Mouse (Mus musculus): ENCODE results near the gene Ankrd13d. TPM values are rescaled to one million over a fixed set of nuclear protein-coding genes. Genes with fewer than 3 reads are reported as not detected.
A peak's percentile ranks its signal among the peaks of the same experiment; 100 is the strongest.

Gene Ankrd13d
- polyA plus RNA-seq, 1 experiment from 2014 or later, result 1.4 TPM

GRCm38 (mm10) chr19:4280425-4280824, 2.5 kb downstream of the Ankrd13d start:
- Histone ChIP-seq H3K4me3 (no peak overlapping the region), H3K9ac (no peak overlapping the region), H3K9me3 (replicated peaks) (no peaks in the 10 kb centered on the region; the same call in 1 of the 2 replicates), H3K4me2 (no peak overlapping the region), H3K27ac (no peak overlapping the region), H3K27me3 (replicated peaks) (peaks cover 13% of the 10 kb centered on the region), H3K4me1 (peaks cover 17% of the 10 kb centered on the region), H3K36me3 (peaks cover 5% of the 10 kb centered on the region)
- WGBS (ENCODE audit: insufficient replicate concordance), result 83% methylated on average over 9 of the region's 9 CpGs
- no peak for ATAC-seq

- Histone ChIP-seq H3K9me3 (replicated peaks) (no peaks in the 10 kb centered on the region; the same call in 1 of the 2 replicates), H3K4me1 (peaks cover 17% of the 10 kb centered on the region), H3K9ac (no peak overlapping the region), H3K36me3 (no peaks in the 10 kb centered on the region), H3K4me3 (no peak overlapping the region), H3K27ac (no peak overlapping the region), H3K27me3 (replicated peaks) (peaks cover 13% of the 10 kb centered on the region), H3K4me2 (no peak overlapping the region)
- WGBS (ENCODE audit: insufficient replicate concordance), result 69% methylated on average over 1 of the region's 1 CpGs
- no peak for ATAC-seq
Observed at GRCm38 (mm10) chr19:4279487-4279886, 3.5 kb downstream of the Ankrd13d start.

- H3K9me3 ChIP-seq (replicated peaks), result no peaks in the 10 kb centered on the region
- H3K27me3 ChIP-seq (replicated peaks), result peaks cover 52% of the 10 kb centered on the region
- 88% methylated on average over 11 of the region's 11 CpGs for WGBS (ENCODE audit: insufficient replicate concordance)
- no peak overlapping the region for H3K9ac ChIP-seq
- H3K27ac ChIP-seq, result no peak overlapping the region
- no peak overlapping the region for H3K4me2 ChIP-seq
- H3K4me3 ChIP-seq, result no peak overlapping the region
- ATAC-seq, result no peak
- no peaks in the 10 kb centered on the region for H3K36me3 ChIP-seq
- H3K4me1 ChIP-seq, result peaks cover 15% of the 10 kb centered on the region
Observed at GRCm38 (mm10) chr19:4270972-4271371, 12.0 kb downstream of the Ankrd13d start.

- no peaks in the 10 kb centered on the region for H3K9me3 ChIP-seq (replicated peaks)
- no peaks in the 10 kb centered on the region for H3K36me3 ChIP-seq
- H3K27ac ChIP-seq, result no peak overlapping the region
- H3K4me2 ChIP-seq, result no peak overlapping the region
- 55% methylated on average over 6 of the region's 6 CpGs for WGBS (ENCODE audit: insufficient replicate concordance)
- H3K4me3 ChIP-seq, result no peak overlapping the region
- peaks cover 52% of the 10 kb centered on the region for H3K27me3 ChIP-seq (replicated peaks)
- no peak overlapping the region for H3K9ac ChIP-seq
- H3K4me1 ChIP-seq, result peaks cover 15% of the 10 kb centered on the region
- ATAC-seq, result no peak
Observed at GRCm38 (mm10) chr19:4270187-4270586, 12.8 kb downstream of the Ankrd13d start.

- peak; percentile 80 for ATAC-seq
- Histone ChIP-seq H3K9me3 (replicated peaks) (no peaks in the 10 kb centered on the region), H3K4me2 (peak within 1 kb of the TSS; percentile 71), H3K36me3 (no peaks in the 10 kb centered on the region), H3K4me1 (peaks cover 15% of the 10 kb centered on the region), H3K4me3 (peak within 1 kb of the TSS; percentile 49), H3K27me3 (replicated peaks) (peaks cover 58% of the 10 kb centered on the region), H3K27ac (no peak within 1 kb of the TSS), H3K9ac (peak within 1 kb of the TSS; percentile 52)
- 11% methylated on average over 46 of the region's 46 CpGs for WGBS (ENCODE audit: insufficient replicate concordance)
Observed at GRCm38 (mm10) chr19:4268566-4269361, 14.2 kb downstream of the Ankrd13d start, which contains the start of gene Ssh3. Ssh3 (minus strand) TSS chr19:4269180.

GRCm38 (mm10) chr19:4265956-4266355, 17.0 kb downstream of the Ankrd13d start:
- Histone ChIP-seq H3K4me2 (no peak overlapping the region), H3K9me3 (replicated peaks) (no peaks in the 10 kb centered on the region), H3K9ac (no peak overlapping the region), H3K36me3 (no peaks in the 10 kb centered on the region), H3K27me3 (replicated peaks) (peaks cover 54% of the 10 kb centered on the region), H3K27ac (no peak overlapping the region), H3K4me1 (peaks cover 15% of the 10 kb centered on the region), H3K4me3 (no peak overlapping the region)
- WGBS (ENCODE audit: insufficient replicate concordance), result 59% methylated on average over 4 of the region's 4 CpGs
- no peak for ATAC-seq

GRCm38 (mm10) chr19:4264171-4264780, 18.7 kb downstream of the Ankrd13d start:
- H3K4me3 ChIP-seq, result no peak overlapping the region
- peaks cover 37% of the 10 kb centered on the region for H3K27me3 ChIP-seq (replicated peaks)
- no peak for ATAC-seq
- H3K27ac ChIP-seq, result no peak overlapping the region
- no peaks in the 10 kb centered on the region for H3K36me3 ChIP-seq
- no peaks in the 10 kb centered on the region for H3K9me3 ChIP-seq (replicated peaks)
- 79% methylated on average over 6 of the region's 6 CpGs for WGBS (ENCODE audit: insufficient replicate concordance)
- peaks cover 15% of the 10 kb centered on the region for H3K4me1 ChIP-seq
- no peak overlapping the region for H3K4me2 ChIP-seq
- H3K9ac ChIP-seq, result no peak overlapping the region

- Histone ChIP-seq H3K4me1 (peaks cover 9% of the 10 kb centered on the region), H3K27ac (no peak overlapping the region), H3K4me3 (no peak overlapping the region), H3K27me3 (replicated peaks) (peaks cover 31% of the 10 kb centered on the region), H3K36me3 (no peaks in the 10 kb centered on the region), H3K9me3 (replicated peaks) (no peaks in the 10 kb centered on the region), H3K4me2 (no peak overlapping the region), H3K9ac (no peak overlapping the region)
- WGBS (ENCODE audit: insufficient replicate concordance), result 56% methylated on average over 14 of the region's 14 CpGs
- ATAC-seq, result no peak
Observed at GRCm38 (mm10) chr19:4263702-4264101, 19.2 kb downstream of the Ankrd13d start.

- no peak overlapping the region for H3K27ac ChIP-seq
- WGBS (ENCODE audit: insufficient replicate concordance), result 49% methylated on average over 6 of the region's 6 CpGs
- H3K4me3 ChIP-seq, result no peak overlapping the region
- no peak overlapping the region for H3K9ac ChIP-seq
- ATAC-seq, result no peak
- H3K4me1 ChIP-seq, result peaks cover 8% of the 10 kb centered on the region
- no peak overlapping the region for H3K4me2 ChIP-seq
- peaks cover 22% of the 10 kb centered on the region; the same call in 1 of the 2 replicates for H3K27me3 ChIP-seq (replicated peaks)
- H3K36me3 ChIP-seq, result no peaks in the 10 kb centered on the region
- H3K9me3 ChIP-seq (replicated peaks), result no peaks in the 10 kb centered on the region
Observed at GRCm38 (mm10) chr19:4262756-4263155, 20.2 kb downstream of the Ankrd13d start.

GRCm38 (mm10) chr19:4261038-4261698, 21.8 kb downstream of the Ankrd13d start:
- H3K4me2 ChIP-seq, result no peak overlapping the region
- 50% methylated on average over 8 of the region's 8 CpGs for WGBS (ENCODE audit: insufficient replicate concordance)
- 0 out of 2 replicates have a peak, but pooled peaks have one; percentile 30 for ATAC-seq
- H3K36me3 ChIP-seq, result no peaks in the 10 kb centered on the region
- H3K4me3 ChIP-seq, result no peak overlapping the region
- no peak overlapping the region for H3K9ac ChIP-seq
- no peak overlapping the region for H3K27ac ChIP-seq
- H3K27me3 ChIP-seq (replicated peaks), result peaks cover 9% of the 10 kb centered on the region; the same call in 1 of the 2 replicates
- no peaks in the 10 kb centered on the region for H3K9me3 ChIP-seq (replicated peaks)
- peaks cover 20% of the 10 kb centered on the region for H3K4me1 ChIP-seq

- ATAC-seq, result no peak
- H3K9ac ChIP-seq, result peak overlapping the region; percentile 72
- peak overlapping the region; percentile 96 for H3K4me2 ChIP-seq
- H3K9me3 ChIP-seq (replicated peaks), result no peaks in the 10 kb centered on the region
- H3K27ac ChIP-seq, result no peak overlapping the region
- H3K36me3 ChIP-seq, result no peaks in the 10 kb centered on the region
- WGBS (ENCODE audit: insufficient replicate concordance), result 30% methylated on average over 12 of the region's 12 CpGs
- H3K4me1 ChIP-seq, result peaks cover 21% of the 10 kb centered on the region
- 0 out of 2 replicates have a peak, but pooled peaks cover 5% of the 10 kb centered on the region for H3K27me3 ChIP-seq (replicated peaks)
- H3K4me3 ChIP-seq, result peak overlapping the region; percentile 72
Observed at GRCm38 (mm10) chr19:4257897-4258252, 25.1 kb downstream of the Ankrd13d start.

Measured in liver, embryonic 12.5 days (tissue).